Mouse (Mus musculus): ENCODE measurements at regions not wholly inside any gene's neighbourhood (a gene's known extent, or its start where the extent isn't known, plus 50 kb on each side); places are given as distances from the start of the nearest gene placed in this dataset.

- H3K4me3 ChIP-seq (replicated peaks) = no peak overlapping the region
- TF ChIP-seq GATA1 (IDR thresholded peaks at IDR 0.05; ENCODE audit: borderline replicate concordance, low read length) (no peak), FLI1 (IDR thresholded peaks at IDR 0.05; ENCODE audit: low read length) (no peak)
- no peaks in the 10 kb centered on the region for H3K36me3 ChIP-seq (replicated peaks; ENCODE audit: low read length)
- H3K4me1 ChIP-seq = peaks cover 21% of the 10 kb centered on the region
- H3K9me3 ChIP-seq = no peaks in the 10 kb centered on the region
- H3K27me3 ChIP-seq (replicated peaks) = peaks cover 7% of the 10 kb centered on the region
These were observed 88.8 kb upstream of the Bcl6 start for GRCm38 (mm10) chr16:24077428-24077827.

DNA sequence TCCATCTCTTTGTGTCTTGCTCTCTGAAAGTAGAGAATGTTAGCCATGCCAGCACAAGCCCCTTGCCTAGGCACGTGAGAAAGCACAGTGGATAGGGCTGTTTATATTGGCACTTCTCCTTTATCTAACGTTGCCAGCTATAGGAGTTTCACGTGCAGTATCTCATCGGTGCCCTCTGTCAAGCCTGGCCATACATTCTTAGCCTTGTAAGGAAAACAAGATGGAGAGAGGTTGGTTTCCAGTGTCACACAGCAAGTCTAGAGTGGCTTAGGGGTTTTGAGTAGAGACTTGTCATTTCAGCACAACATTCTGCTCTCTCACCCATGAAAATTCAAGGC is 88.1 kb upstream of the Bcl6 start:
- Histone ChIP-seq H3K4me3 (replicated peaks) (no peak overlapping the region), H3K4me1 (peaks cover 21% of the 10 kb centered on the region), H3K9me3 (no peaks in the 10 kb centered on the region), H3K36me3 (replicated peaks; ENCODE audit: low read length) (no peaks in the 10 kb centered on the region), H3K27me3 (replicated peaks) (peaks cover 5% of the 10 kb centered on the region)
- no peak for TF ChIP-seq GATA1 (IDR thresholded peaks at IDR 0.05; ENCODE audit: borderline replicate concordance, low read length)

DNA sequence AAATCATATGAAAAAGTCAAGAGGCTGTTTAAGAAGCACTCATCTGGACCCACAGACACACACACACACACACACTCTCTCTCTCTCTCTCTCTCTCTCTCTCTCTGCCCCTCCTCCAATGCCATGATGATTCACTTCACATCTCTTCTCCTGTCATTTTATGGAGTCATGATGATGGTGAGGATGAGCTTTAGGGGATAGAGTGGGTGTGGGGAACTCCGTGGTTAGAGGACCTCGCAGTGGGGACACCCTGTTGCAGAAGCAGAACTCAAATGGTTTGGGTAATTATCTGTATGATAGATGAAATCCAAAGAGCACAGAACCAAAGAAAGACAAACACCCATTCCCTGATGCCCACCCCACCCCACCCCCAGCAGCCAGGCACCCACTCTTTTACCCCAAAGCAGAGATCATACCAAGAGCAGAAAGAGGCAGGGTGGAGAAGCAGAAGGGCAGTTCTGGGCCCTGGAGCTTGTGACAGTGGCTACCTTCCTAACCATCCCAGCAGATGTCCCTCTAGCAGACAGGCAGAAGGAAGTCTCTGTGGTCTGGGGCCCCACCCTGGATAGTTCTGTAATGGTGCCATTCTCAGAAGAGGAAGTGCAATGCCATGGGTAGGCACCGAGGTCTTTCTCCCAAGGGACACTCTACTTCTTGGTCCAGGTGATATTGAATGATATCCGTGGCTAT is 87.6 kb upstream of the Bcl6 start:
- no peak for TF ChIP-seq GATA1 (IDR thresholded peaks at IDR 0.05; ENCODE audit: borderline replicate concordance, low read length)
- no peak for TF ChIP-seq FLI1 (IDR thresholded peaks at IDR 0.05; ENCODE audit: low read length)
- no peaks in the 10 kb centered on the region for H3K9me3 ChIP-seq
- H3K4me1 ChIP-seq = peaks cover 21% of the 10 kb centered on the region
- peaks cover 5% of the 10 kb centered on the region for H3K27me3 ChIP-seq (replicated peaks)
- peak overlapping the region; percentile 44 for H3K4me3 ChIP-seq (replicated peaks)
- H3K36me3 ChIP-seq (replicated peaks; ENCODE audit: low read length) = no peaks in the 10 kb centered on the region

- Histone ChIP-seq H3K9me3 (no peaks in the 10 kb centered on the region), H3K27me3 (replicated peaks) (peaks cover 2% of the 10 kb centered on the region), H3K4me1 (peaks cover 21% of the 10 kb centered on the region), H3K36me3 (replicated peaks; ENCODE audit: low read length) (no peaks in the 10 kb centered on the region), H3K4me3 (replicated peaks) (no peak overlapping the region)
- no peak for TF ChIP-seq GATA1 (IDR thresholded peaks at IDR 0.05; ENCODE audit: borderline replicate concordance, low read length)
- TF ChIP-seq FLI1 (IDR thresholded peaks at IDR 0.05; ENCODE audit: low read length) = no peak
These were observed 85.1 kb upstream of the Bcl6 start for GRCm38 (mm10) chr16:24073613-24074244.

GRCm38 (mm10) chr16:24073065-24073464 is 84.4 kb upstream of the Bcl6 start:
- no peaks in the 10 kb centered on the region for H3K9me3 ChIP-seq
- no peak for TF ChIP-seq FLI1 (IDR thresholded peaks at IDR 0.05; ENCODE audit: low read length)
- TF ChIP-seq GATA1 (IDR thresholded peaks at IDR 0.05; ENCODE audit: borderline replicate concordance, low read length) = no peak
- H3K27me3 ChIP-seq (replicated peaks) = peaks cover 2% of the 10 kb centered on the region
- H3K36me3 ChIP-seq (replicated peaks; ENCODE audit: low read length) = no peaks in the 10 kb centered on the region
- peaks cover 26% of the 10 kb centered on the region for H3K4me1 ChIP-seq
- H3K4me3 ChIP-seq (replicated peaks) = no peak overlapping the region

- TF ChIP-seq FLI1 (IDR thresholded peaks at IDR 0.05; ENCODE audit: low read length) (no peak), GATA1 (IDR thresholded peaks at IDR 0.05; ENCODE audit: borderline replicate concordance, low read length) (no peak)
- H3K4me3 ChIP-seq (replicated peaks) = no peak overlapping the region
- H3K27me3 ChIP-seq (replicated peaks) = peaks cover 3% of the 10 kb centered on the region
- H3K9me3 ChIP-seq = no peaks in the 10 kb centered on the region
- no peaks in the 10 kb centered on the region for H3K36me3 ChIP-seq (replicated peaks; ENCODE audit: low read length)
- peaks cover 11% of the 10 kb centered on the region for H3K4me1 ChIP-seq
These were observed 80.8 kb upstream of the Bcl6 start for GRCm38 (mm10) chr16:24069411-24069810.

DNA sequence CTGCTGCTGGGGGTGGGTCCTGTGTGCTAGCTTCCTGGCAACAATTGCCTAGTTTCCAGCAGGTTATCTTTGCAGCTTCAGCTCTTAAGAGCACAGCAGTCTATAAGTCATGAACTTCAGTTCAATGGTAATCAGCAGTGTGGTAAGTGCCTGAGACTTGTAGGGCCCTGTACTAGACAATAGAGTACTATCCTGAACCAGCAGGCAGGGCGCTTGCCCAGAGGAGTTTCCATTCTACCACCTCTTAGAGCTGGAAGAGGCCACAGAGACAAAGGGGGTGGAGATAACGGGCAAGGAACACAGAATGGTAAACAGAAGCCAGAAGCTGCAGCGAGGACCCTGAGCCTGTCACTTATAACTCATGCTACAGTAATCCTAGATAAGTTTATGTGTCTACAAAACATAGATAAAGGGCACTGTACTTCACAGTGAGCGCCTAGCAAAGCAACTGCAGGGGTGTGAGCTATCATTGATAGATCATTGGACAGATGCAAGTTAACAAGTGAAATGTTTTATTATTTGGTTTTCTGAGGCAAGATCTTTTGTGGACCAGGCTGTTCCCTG is 79.7 kb upstream of the Bcl6 start:
- peaks cover 3% of the 10 kb centered on the region for H3K27me3 ChIP-seq (replicated peaks)
- peaks cover 10% of the 10 kb centered on the region for H3K4me1 ChIP-seq
- no peak overlapping the region for H3K4me3 ChIP-seq (replicated peaks)
- TF ChIP-seq GATA1 (IDR thresholded peaks at IDR 0.05; ENCODE audit: borderline replicate concordance, low read length) (no peak), FLI1 (IDR thresholded peaks at IDR 0.05; ENCODE audit: low read length) (no peak)
- no peaks in the 10 kb centered on the region for H3K36me3 ChIP-seq (replicated peaks; ENCODE audit: low read length)
- H3K9me3 ChIP-seq = no peaks in the 10 kb centered on the region

DNA sequence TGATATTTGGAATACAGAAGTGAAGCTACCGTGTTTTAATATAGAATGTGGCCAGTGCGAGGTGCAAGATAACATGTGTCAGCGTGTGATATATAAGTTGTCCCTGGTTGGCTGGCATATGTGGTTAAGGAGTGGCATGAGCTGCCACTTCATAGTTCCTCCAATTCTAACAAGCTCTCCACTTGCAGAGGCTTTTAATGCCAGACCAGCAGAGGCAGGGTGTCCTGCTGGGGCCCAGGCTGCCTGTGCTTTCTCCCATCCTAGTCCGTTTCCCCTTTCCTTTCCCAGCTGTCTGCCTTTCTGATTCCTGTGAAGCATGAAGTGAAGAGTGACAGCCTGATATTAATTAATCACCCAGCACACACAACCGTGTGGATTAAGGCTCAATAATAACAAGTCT is 73.7 kb upstream of the Bcl6 start:
- Histone ChIP-seq H3K4me1 (peaks cover 21% of the 10 kb centered on the region), H3K36me3 (replicated peaks; ENCODE audit: low read length) (no peaks in the 10 kb centered on the region), H3K4me3 (replicated peaks) (no peak overlapping the region), H3K9me3 (no peaks in the 10 kb centered on the region), H3K27me3 (replicated peaks) (peaks cover 2% of the 10 kb centered on the region)
- no peak for TF ChIP-seq GATA1 (IDR thresholded peaks at IDR 0.05; ENCODE audit: borderline replicate concordance, low read length)
- TF ChIP-seq FLI1 (IDR thresholded peaks at IDR 0.05; ENCODE audit: low read length) = no peak

DNA sequence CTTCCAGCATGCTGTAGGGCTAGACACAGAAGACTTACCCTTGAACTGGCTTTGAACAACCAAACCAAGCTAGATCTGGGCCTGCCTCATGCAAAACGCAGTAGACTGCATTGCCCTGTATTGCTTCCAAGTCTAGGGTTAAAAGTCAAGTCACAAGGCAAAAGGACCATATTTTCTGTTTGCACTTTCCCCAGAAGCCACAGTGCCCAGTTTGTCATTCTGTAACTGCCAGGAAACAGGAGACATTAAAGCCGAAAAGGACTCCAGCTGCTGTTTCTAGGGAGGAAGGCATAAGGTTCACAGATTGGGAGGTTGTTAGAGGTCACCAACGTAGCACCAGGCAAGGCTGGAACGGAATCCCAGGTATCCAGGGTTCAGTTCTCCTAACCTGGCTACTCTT is 72.8 kb upstream of the Bcl6 start:
- TF ChIP-seq GATA1 (IDR thresholded peaks at IDR 0.05; ENCODE audit: borderline replicate concordance, low read length) = no peak
- no peak for TF ChIP-seq FLI1 (IDR thresholded peaks at IDR 0.05; ENCODE audit: low read length)
- Histone ChIP-seq H3K4me3 (replicated peaks) (no peak overlapping the region), H3K36me3 (replicated peaks; ENCODE audit: low read length) (no peaks in the 10 kb centered on the region), H3K4me1 (peaks cover 21% of the 10 kb centered on the region), H3K9me3 (no peaks in the 10 kb centered on the region), H3K27me3 (replicated peaks) (peaks cover under 1% of the 10 kb centered on the region)

GRCm38 (mm10) chr16:24059090-24059600 is 70.5 kb upstream of the Bcl6 start:
- peaks cover 3% of the 10 kb centered on the region for H3K27me3 ChIP-seq (replicated peaks)
- no peak for TF ChIP-seq GATA1 (IDR thresholded peaks at IDR 0.05; ENCODE audit: borderline replicate concordance, low read length)
- TF ChIP-seq FLI1 (IDR thresholded peaks at IDR 0.05; ENCODE audit: low read length) = no peak

More at GRCm38 (mm10) chr16:24059090-24059600, 70.5 kb upstream of the Bcl6 start:
- Histone ChIP-seq H3K36me3 (replicated peaks; ENCODE audit: low read length) (no peaks in the 10 kb centered on the region), H3K4me3 (replicated peaks) (no peak overlapping the region), H3K9me3 (no peaks in the 10 kb centered on the region), H3K4me1 (peaks cover 21% of the 10 kb centered on the region)
